Mouse (Mus musculus) urinary bladder, postnatal 0 days (tissue): ENCODE data around the gene Cnfn. TPM values are rescaled to one million over a fixed set of nuclear protein-coding genes. Genes with fewer than 3 reads are reported as not detected.

Experiments used
- polyA plus RNA-seq: library from polyadenylated mRNA; unstranded; fragments of >200 nt; fragmentation: Nextera tagmentation; extraction: Ambion mirVana; gene quantifications from 2 replicates; pipeline ENCODE4 v1.2.1, GENCODE M21; 2015

Cnfn gene
- polyA plus RNA-seq: 0.60 and 0.94 TPM in 2 replicates

DNA sequence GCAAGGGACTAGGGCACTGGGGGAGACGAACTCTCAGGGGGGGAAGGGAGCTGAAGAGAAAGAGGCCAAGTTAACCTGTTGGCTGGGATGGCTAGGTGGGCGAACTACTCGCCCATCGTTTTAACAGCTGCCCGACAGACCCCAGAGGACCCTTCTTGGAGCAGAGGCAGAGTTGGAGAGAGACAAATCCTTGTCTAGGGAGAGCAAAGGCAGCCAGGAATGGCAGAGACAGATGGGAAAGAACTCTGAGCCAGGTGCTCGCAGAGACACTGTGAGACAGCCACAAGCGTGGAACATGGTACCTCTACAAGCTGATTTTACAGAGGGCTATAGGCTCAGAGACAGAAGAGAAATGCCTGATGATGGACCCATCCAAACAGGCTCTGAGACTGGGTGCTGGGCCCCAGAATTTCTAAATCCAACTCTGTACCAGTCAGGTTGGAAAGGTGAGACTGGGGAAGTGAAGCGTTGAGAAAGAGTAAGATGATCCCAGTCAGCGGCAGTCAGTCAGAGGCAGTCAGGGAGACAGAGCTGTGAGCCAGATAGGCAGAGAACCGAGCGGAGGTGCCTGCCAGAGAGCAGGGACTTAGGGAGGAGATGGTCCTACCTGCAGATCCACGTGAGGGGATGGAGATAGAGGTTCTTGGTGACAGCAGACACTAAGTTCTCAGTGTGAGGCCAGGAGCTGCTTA, at the start of gene Cnfn:
Gene Cnfn (minus strand): TSS at position 667 of the 692 bp plus-strand sequence.

DNA sequence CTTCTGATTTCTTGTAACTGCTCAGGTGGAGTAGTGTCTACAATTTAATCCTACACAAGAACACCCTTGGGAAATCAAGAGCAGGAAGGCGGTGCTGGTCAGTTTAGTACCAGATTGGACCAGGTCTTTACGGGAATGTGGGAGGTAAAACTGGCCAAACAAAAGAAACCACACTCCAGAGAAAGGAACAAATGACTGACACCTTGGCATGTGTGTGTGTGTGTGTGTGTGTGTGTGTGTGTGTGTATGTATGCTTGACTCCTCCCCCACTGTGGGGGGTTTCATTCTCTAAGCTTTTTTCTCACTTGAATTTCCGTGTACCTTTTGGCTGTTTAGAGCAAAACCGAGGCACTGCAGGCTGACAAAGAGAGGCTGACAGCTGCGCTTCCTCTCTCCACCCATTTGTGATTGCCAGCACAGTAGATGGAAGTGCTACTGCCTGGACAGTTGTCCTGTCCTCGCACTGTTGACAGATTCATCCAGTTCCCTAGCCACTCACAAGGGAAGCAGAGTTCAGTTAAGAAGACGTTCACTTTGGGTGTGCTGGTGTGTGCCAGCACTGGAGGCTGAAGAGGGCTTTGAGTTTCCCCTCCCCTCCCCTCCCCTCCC, 43.4 kb upstream of the Cnfn start, which contains the start of gene Cxcl17:
Gene Cxcl17 (minus strand): TSS at position 54 of the 609 bp plus-strand sequence.

DNA sequence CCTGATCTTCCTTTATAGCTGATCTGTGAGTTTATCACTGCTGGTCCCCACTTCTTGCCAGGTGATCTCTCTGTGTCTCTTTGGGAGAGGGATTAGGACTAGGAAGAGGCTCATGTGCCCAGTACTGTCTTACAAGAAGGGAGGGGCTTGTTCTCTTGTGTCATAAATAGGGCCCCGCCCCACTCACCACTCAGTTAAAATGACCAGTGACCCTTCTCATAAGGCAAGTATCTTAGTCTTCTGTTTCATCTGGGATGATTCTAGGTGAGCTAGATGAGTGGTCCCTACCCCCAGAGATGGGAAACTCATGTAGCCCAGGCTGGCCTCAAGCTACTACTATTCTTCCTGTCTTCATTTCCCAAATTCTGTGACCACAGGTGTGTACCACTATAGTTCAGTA, 29.1 kb upstream of the Cnfn start, which contains the start of gene Lipe:
Gene Lipe (minus strand): TSS at position 101 of the 400 bp plus-strand sequence.

Other genes starting within 250 kb of the Cnfn start
- 0.53 and 0.61 TPM in 2 replicates for gene Pou2f2, start 190.0 kb downstream of the Cnfn start, polyA plus RNA-seq
- 4.9 and 6.8 TPM in 2 replicates for gene Dedd2, start 149.1 kb downstream of the Cnfn start, polyA plus RNA-seq
- gene Zfp526, start 148.3 kb downstream of the Cnfn start, polyA plus RNA-seq: 2.0 and 2.2 TPM in 2 replicates
- 5.7 and 6.7 TPM in 2 replicates for gene Gsk3a, start 131.9 kb downstream of the Cnfn start, polyA plus RNA-seq
- 6.8 and 8.8 TPM in 2 replicates for gene Erf, start 119.0 kb downstream of the Cnfn start, polyA plus RNA-seq
- 15.5 and 17.7 TPM in 2 replicates for gene Cic, start 102.0 kb downstream of the Cnfn start, polyA plus RNA-seq
- 75.9 and 76.1 TPM in 2 replicates for gene Pafah1b3, start 71.7 kb downstream of the Cnfn start, polyA plus RNA-seq
- not detected in 2 replicates for gene Prr19, start 68.3 kb downstream of the Cnfn start, polyA plus RNA-seq
- gene Tmem145, start 63.6 kb downstream of the Cnfn start, polyA plus RNA-seq: 0.10 TPM in 1 of 2 replicates, not detected in the other
- 5.2 TPM in 2 replicates for gene Megf8, start 52.6 kb downstream of the Cnfn start, polyA plus RNA-seq
- 4.5 and 5.9 TPM in 2 replicates for gene Lipe, start 29.0 kb upstream of the Cnfn start, polyA plus RNA-seq
- not detected in 2 replicates for gene Cxcl17, start 43.2 kb upstream of the Cnfn start, polyA plus RNA-seq
- gene Ceacam1, start 107.9 kb upstream of the Cnfn start, polyA plus RNA-seq: 2.9 and 7.7 TPM in 2 replicates
- gene Ceacam2, start 170.1 kb upstream of the Cnfn start, polyA plus RNA-seq: 0.13 and 0.18 TPM in 2 replicates
- not detected in 2 replicates for gene Erich4, start 246.2 kb upstream of the Cnfn start, polyA plus RNA-seq
- gene Dmac2, start 249.7 kb upstream of the Cnfn start, polyA plus RNA-seq: 18.6 and 18.8 TPM in 2 replicates